Mouse (Mus musculus): ENCODE results near the gene Nrxn3. TPM values are rescaled to one million over a fixed set of nuclear protein-coding genes. Genes with fewer than 3 reads are reported as not detected.

Nrxn3 gene
- polyA plus RNA-seq, 1 experiment = not detected

DNA sequence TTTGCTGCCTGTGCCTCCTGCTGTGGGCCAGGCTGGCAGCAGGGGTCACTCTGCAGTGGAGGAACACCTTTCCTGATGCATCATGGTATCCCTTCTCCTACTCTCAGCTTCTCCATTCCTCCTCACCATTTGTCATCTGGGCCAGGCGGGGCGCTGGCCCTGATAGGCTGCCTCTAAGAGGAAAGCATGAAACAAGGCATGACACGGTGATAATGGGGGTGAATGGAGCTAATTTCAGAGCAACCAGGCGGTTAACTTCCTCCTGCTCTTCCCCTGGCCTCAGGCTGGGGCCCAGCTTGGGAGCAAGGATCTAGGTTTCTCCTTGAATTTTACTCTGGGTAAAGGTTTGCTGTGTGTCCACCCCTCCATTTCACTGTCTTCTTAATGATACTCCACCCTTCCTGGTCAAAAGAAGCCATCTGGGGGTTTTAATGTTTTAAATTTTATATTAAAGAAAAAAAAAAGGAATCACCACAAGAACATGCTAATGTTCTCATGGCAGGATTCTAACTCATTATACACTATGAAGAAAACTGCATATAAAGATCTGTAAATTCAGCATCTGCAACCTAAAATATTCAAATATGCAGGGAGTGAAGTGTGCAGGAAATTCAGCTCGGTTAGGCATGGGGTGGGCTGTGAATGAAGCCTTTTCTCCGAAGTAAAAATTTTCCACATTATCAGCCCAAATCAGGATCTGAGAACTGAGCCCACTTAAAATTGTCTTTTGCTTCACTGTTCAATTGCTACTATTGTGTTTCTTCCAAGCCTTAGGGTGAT is 127.9 kb downstream of the Nrxn3 start:
- TF ChIP-seq POLR2A (IDR thresholded peaks at IDR 0.05; ENCODE audit: borderline replicate concordance, low read depth, low read length) (no peak), CTCF (IDR thresholded peaks at IDR 0.05; ENCODE audit: low read depth, low read length) (no peak)
- no peaks in the 10 kb centered on the region for H3K4me1 ChIP-seq (ENCODE audit: control insufficient read depth, insufficient read depth, low read length)
- H3K4me3 ChIP-seq (ENCODE audit: insufficient read depth, low read length) = no peak overlapping the region
- H3K27ac ChIP-seq (ENCODE audit: insufficient read depth, low read depth, low read length) = no peak overlapping the region

DNA sequence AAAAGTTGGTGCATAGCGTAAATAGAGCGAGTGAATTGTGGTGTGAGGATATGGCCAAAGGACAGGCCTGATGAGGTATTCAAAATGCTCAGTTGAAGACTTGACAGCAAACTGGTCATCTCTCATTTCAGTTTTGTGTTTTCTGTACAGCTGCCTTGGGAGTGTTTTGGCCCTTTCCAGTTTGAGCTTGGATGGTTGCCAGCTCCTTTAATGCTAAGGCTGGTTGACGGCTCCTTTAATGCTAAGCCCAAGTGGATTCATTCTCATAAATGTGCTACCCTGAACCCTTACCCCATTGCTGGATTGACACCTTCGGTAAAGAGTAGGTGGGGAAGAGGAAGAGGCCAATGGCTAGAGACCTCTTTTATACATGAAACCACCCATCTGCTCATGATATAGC is 131.4 kb downstream of the Nrxn3 start:
- TF ChIP-seq POLR2A (IDR thresholded peaks at IDR 0.05; ENCODE audit: borderline replicate concordance, low read depth, low read length) (no peak), CTCF (IDR thresholded peaks at IDR 0.05; ENCODE audit: low read depth, low read length) (no peak)
- Histone ChIP-seq H3K4me1 (ENCODE audit: control insufficient read depth, insufficient read depth, low read length) (no peaks in the 10 kb centered on the region), H3K27ac (ENCODE audit: insufficient read depth, low read depth, low read length) (no peak overlapping the region), H3K4me3 (ENCODE audit: insufficient read depth, low read length) (no peak overlapping the region)

DNA sequence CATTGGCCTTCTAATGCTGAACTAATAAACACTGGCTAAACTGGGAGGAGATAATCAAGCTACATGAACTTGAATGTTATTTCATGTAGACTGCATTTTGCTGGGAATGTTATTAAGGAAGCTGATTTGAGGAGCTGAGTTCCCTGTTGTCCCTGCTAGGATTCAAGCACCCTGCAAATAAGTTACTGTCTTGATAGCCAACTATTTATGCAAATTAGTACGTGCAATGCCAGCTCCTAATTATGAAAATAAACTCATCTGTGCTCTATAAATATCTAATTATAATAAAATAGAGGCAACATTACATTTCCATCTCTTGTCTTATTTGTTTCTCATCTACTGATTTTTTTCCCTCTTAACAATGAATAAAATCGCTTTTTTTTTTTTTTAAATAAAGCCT is 135.0 kb downstream of the Nrxn3 start:
- H3K27ac ChIP-seq (ENCODE audit: insufficient read depth, low read depth, low read length) = no peak overlapping the region
- no peak for TF ChIP-seq POLR2A (IDR thresholded peaks at IDR 0.05; ENCODE audit: borderline replicate concordance, low read depth, low read length)
- no peaks in the 10 kb centered on the region for H3K4me1 ChIP-seq (ENCODE audit: control insufficient read depth, insufficient read depth, low read length)
- no peak overlapping the region for H3K4me3 ChIP-seq (ENCODE audit: insufficient read depth, low read length)

DNA sequence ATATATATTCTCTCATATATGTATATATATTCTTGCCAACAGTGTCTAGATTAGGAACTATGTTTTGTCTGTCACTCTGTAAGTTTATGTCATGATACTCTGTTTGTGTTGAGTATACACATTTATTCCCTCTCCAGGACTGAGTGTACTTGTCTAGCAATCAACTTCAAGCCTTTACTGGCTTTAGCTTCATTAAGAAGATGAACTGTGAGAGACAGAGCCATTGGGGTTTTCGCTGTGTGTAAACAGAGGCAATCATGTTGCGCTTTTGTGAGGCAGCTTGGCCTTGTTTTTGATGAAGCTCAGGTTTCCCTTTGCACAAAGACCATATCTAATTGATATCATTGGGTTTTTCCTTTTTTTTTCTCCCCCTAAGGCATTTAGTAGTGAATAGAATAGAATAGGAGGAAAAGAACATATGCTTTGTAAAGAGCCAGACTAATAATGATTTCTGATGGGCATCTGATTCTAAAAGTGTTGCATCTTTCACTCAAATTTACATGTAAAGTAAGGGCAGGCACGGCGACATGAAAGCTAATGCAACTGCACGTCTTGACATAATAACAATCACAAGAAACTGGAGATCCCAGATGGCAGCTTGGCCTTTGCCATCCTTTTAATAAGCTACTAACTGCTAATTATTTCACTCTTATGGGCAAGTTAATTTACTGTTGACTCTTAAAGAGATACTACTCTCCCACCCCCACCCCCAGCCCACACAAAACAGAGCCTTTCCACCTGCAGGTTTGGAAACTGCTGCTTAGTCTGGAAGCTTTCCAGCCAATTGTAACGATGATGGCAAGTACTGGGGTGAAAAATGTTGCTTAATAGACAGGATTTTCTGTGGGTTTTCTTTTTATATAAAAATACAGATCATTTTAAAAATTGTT is 137.0 kb downstream of the Nrxn3 start:
- Histone ChIP-seq H3K27ac (ENCODE audit: insufficient read depth, low read depth, low read length) (no peak overlapping the region), H3K4me3 (ENCODE audit: insufficient read depth, low read length) (no peak overlapping the region), H3K4me1 (ENCODE audit: control insufficient read depth, insufficient read depth, low read length) (no peaks in the 10 kb centered on the region)
- TF ChIP-seq CTCF (IDR thresholded peaks at IDR 0.05; ENCODE audit: low read depth, low read length) = no peak
- no peak for TF ChIP-seq POLR2A (IDR thresholded peaks at IDR 0.05; ENCODE audit: borderline replicate concordance, low read depth, low read length)

DNA sequence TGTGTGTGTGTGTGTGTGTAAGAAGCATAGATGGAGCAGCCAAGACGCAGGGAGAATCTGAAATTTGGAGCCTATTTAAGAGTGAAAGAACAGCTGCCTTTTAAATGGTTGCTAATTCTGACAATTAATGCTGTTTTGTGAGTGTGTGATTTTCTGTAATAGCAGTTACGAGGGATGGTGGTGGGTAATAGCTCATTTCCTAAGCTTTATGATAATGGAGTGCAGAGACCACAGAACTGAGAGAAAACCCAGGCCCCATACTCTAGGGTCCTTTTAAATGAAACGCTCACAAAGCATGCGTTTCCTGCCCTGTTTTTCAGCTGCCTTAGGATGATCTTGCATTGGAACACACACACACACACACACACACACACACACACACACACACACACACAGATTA is 137.7 kb downstream of the Nrxn3 start:
- Histone ChIP-seq H3K4me1 (ENCODE audit: control insufficient read depth, insufficient read depth, low read length) (no peaks in the 10 kb centered on the region), H3K27ac (ENCODE audit: insufficient read depth, low read depth, low read length) (no peak overlapping the region), H3K4me3 (ENCODE audit: insufficient read depth, low read length) (no peak overlapping the region)
- TF ChIP-seq POLR2A (IDR thresholded peaks at IDR 0.05; ENCODE audit: borderline replicate concordance, low read depth, low read length) = no peak
- TF ChIP-seq CTCF (IDR thresholded peaks at IDR 0.05; ENCODE audit: low read depth, low read length) = no peak

DNA sequence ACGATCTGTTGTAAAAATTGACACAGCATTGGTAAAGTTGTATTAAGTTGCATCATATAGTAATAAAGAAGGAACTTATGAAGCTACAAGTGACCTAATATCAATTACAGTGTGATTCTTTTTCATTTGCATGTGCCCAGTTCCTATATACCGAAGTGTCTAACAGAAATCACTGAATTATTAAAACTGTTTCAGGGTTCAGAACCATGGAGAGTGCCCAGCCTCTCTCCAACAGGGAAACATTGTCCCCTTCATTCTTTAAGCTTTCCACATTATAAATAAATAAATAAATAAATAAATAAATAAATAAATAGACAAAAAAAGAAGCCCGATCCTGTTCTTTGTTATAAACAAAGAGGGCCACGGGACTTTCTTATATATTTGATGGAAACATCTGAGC is 140.4 kb downstream of the Nrxn3 start:
- H3K27ac ChIP-seq (ENCODE audit: insufficient read depth, low read depth, low read length) = no peak overlapping the region
- no peak for TF ChIP-seq POLR2A (IDR thresholded peaks at IDR 0.05; ENCODE audit: borderline replicate concordance, low read depth, low read length)
- no peak for TF ChIP-seq CTCF (IDR thresholded peaks at IDR 0.05; ENCODE audit: low read depth, low read length)
- no peak overlapping the region for H3K4me3 ChIP-seq (ENCODE audit: insufficient read depth, low read length)

DNA sequence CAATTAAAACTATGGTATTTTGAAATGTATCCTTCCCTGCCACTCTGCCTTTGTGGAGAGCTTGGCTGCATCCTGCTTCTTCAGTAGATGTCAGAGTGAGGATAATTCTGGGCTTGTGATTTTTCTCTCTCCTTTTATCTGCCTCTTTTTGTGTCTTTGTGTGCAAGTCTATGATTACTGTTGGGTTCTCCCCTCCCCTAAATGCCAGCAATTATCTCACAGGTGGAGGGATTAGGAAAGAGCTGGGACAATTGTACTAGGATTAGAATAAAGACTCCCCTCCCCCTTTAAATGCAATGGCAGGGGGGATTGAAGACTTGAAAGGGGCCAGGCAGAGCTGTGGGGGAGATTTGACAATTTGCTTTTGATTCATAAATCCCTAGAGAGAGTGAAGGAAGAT is 145.6 kb downstream of the Nrxn3 start:
- no peak overlapping the region for H3K27ac ChIP-seq (ENCODE audit: insufficient read depth, low read depth, low read length)
- H3K4me3 ChIP-seq (ENCODE audit: insufficient read depth, low read length) = no peak overlapping the region
- no peaks in the 10 kb centered on the region for H3K4me1 ChIP-seq (ENCODE audit: control insufficient read depth, insufficient read depth, low read length)
- TF ChIP-seq CTCF (IDR thresholded peaks at IDR 0.05; ENCODE audit: low read depth, low read length) (no peak), POLR2A (IDR thresholded peaks at IDR 0.05; ENCODE audit: borderline replicate concordance, low read depth, low read length) (no peak)

More for the DNA sequence above, 140.4 kb downstream of the Nrxn3 start:
- H3K4me1 ChIP-seq (ENCODE audit: control insufficient read depth, insufficient read depth, low read length) = no peaks in the 10 kb centered on the region

DNA sequence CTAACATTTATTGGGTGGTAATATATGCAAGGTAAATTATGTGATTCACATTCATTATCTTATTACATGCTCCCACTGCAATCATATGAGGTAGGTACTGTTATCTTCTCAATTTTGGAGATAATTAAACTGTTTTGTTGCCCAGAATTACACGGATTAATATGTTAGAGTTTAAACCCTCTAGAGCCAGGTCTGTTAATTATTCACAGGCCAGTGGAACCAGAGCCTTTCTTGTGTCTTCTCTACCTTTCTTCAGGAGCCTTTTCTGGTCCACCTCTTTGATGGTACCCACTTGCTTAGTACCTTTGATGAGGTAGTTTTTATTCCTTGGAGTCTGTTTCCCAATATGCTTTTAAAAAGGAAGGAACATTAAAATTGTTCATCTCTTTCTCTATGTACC is 174.7 kb downstream of the Nrxn3 start:
- no peaks in the 10 kb centered on the region for H3K4me1 ChIP-seq (ENCODE audit: control insufficient read depth, insufficient read depth, low read length)
- H3K4me3 ChIP-seq (ENCODE audit: insufficient read depth, low read length) = no peak overlapping the region
- H3K27ac ChIP-seq (ENCODE audit: insufficient read depth, low read depth, low read length) = no peak overlapping the region
- TF ChIP-seq CTCF (IDR thresholded peaks at IDR 0.05; ENCODE audit: low read depth, low read length) (no peak), POLR2A (IDR thresholded peaks at IDR 0.05; ENCODE audit: borderline replicate concordance, low read depth, low read length) (no peak)

DNA sequence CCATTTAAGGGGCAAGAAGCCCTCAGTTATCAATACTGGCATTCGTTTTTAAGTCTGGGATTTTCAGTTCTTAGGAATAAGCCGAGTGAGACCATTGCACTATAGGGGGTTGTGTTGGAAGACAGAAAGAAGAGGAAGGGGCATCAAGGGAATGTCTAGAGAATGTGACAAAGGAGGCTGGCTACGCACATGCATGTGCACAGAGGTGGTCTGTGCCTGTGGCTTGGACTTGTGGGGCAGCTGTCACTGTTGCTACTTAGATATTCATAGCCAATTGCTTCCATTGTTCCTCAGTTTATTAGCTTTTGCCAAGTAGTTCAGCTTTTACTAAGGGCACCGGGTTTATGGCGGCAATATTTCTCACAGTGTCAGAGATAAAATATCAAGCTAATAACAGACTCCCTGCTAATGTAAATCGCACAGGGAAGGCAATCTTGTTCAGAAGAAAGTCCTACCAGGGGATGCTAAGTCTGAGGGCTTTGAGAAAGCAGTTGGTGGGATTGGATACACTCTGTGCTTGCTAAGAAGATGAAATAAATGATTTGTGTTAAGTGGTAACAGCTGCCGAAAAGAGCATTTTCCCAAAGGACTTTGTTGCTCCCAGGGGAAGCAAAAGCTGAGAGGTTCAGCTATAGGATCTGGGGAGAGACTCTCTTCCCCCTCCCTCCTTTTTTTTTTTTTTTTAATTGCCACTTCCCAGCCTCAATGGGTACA is 177.5 kb downstream of the Nrxn3 start:
- no peak overlapping the region for H3K27ac ChIP-seq (ENCODE audit: insufficient read depth, low read depth, low read length)

More for the DNA sequence above, 177.5 kb downstream of the Nrxn3 start:
- no peak overlapping the region for H3K4me3 ChIP-seq (ENCODE audit: insufficient read depth, low read length)
- no peaks in the 10 kb centered on the region for H3K4me1 ChIP-seq (ENCODE audit: control insufficient read depth, insufficient read depth, low read length)
- TF ChIP-seq CTCF (IDR thresholded peaks at IDR 0.05; ENCODE audit: low read depth, low read length) (no peak), POLR2A (IDR thresholded peaks at IDR 0.05; ENCODE audit: borderline replicate concordance, low read depth, low read length) (no peak)
